Mouse (Mus musculus): ENCODE measurements around the gene Scyl2. TPM values are rescaled to one million over a fixed set of nuclear protein-coding genes. Genes with fewer than 3 reads are reported as not detected.

The Scyl2 gene
- polyA plus RNA-seq, 1 experiment from 2014 or later, result 4.8 TPM

DNA sequence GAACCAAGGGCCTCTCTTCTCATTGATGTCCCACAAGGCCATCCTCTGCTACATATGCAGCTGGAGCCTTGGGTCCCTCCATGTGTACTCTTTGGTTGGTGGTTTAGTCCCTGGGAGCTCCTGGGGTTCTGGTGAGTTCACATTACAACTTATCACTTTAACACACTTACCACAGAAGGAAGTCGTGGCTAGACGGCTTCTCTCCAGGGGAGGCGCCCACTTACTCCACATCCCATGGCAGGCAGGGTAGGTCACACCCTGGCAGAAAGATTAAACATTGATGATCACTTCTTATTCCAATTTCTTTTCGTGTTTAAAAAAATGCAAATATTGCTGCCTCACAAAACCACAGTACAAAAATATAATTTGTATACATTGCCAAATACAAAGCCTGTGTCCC, 88.8 kb downstream of the Scyl2 start:
- H3K4me1 ChIP-seq (ENCODE audit: insufficient read depth), result peaks cover 14% of the 10 kb centered on the region
- no peak overlapping the region for H3K4me3 ChIP-seq (ENCODE audit: low read depth, low read length)
- no peaks in the 10 kb centered on the region for H3K27me3 ChIP-seq (ENCODE audit: insufficient read depth, low read length)
- no peak overlapping the region for H3K4me2 ChIP-seq (ENCODE audit: low read depth, low read length)
- no peaks in the 10 kb centered on the region for H3K9me3 ChIP-seq (ENCODE audit: low read length)
- TF ChIP-seq CTCF (IDR thresholded peaks at IDR 0.05; ENCODE audit: low read depth) (no peak), EP300 (IDR thresholded peaks at IDR 0.05; ENCODE audit: low read depth) (no peak)
- H3K9ac ChIP-seq (replicated peaks), result no peak overlapping the region
- H3K27ac ChIP-seq (ENCODE audit: low read depth), result no peak overlapping the region
- WGBS (ENCODE audit: insufficient replicate concordance), result 42% methylated on average over 4 of the region's 4 CpGs
- DNase-seq (no peak), ATAC-seq (peak; percentile 27; the same call in 1 of the 2 replicates)
- H3K36me3 ChIP-seq (replicated peaks; ENCODE audit: insufficient read depth, low read length), result no peaks in the 10 kb centered on the region

GRCm38 (mm10) chr10:89595935-89596334, 90.2 kb downstream of the Scyl2 start:
- H3K27me3 ChIP-seq (ENCODE audit: insufficient read depth, low read length), result no peaks in the 10 kb centered on the region
- peaks cover 14% of the 10 kb centered on the region for H3K4me1 ChIP-seq (ENCODE audit: insufficient read depth)
- H3K9ac ChIP-seq (replicated peaks), result no peak overlapping the region
- no peak overlapping the region for H3K4me3 ChIP-seq (ENCODE audit: low read depth, low read length)
- TF ChIP-seq EP300 (IDR thresholded peaks at IDR 0.05; ENCODE audit: low read depth), result no peak
- no peak for TF ChIP-seq CTCF (IDR thresholded peaks at IDR 0.05; ENCODE audit: low read depth)
- no peaks in the 10 kb centered on the region for H3K36me3 ChIP-seq (replicated peaks; ENCODE audit: insufficient read depth, low read length)
- H3K4me2 ChIP-seq (ENCODE audit: low read depth, low read length), result no peak overlapping the region
- no peak overlapping the region for H3K27ac ChIP-seq (ENCODE audit: low read depth)
- ATAC-seq (no peak), DNase-seq (no peak)
- 83% methylated on average over 5 of the region's 5 CpGs for WGBS (ENCODE audit: insufficient replicate concordance)
- H3K9me3 ChIP-seq (ENCODE audit: low read length), result no peaks in the 10 kb centered on the region

DNA sequence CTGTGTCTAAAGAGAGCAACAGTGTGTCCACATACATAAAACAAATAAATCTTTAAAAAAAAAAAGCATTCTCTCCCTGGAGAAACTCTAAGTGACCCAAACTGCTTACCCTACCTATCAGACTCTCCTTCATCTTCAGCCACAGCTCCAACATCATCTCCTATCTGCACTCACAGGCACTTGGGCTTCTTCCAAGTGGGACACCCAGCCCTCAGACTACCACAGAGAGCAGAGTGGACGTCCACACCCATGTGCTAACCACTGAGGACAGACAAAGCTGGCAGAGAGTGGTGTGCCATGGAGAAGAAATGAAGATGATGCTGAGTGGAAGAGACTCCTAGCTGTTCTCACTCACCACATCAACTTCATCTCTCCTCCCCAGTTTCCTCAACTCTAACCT, 90.6 kb downstream of the Scyl2 start:
- no peak overlapping the region for H3K4me3 ChIP-seq (ENCODE audit: low read depth, low read length)
- peaks cover 14% of the 10 kb centered on the region for H3K4me1 ChIP-seq (ENCODE audit: insufficient read depth)
- no peaks in the 10 kb centered on the region for H3K9me3 ChIP-seq (ENCODE audit: low read length)
- no peak for TF ChIP-seq CTCF (IDR thresholded peaks at IDR 0.05; ENCODE audit: low read depth)
- TF ChIP-seq EP300 (IDR thresholded peaks at IDR 0.05; ENCODE audit: low read depth), result no peak
- ATAC-seq (no peak), DNase-seq (no peak)
- no peak overlapping the region for H3K9ac ChIP-seq (replicated peaks)
- 28% methylated on average over 1 of the region's 1 CpGs for WGBS (ENCODE audit: insufficient replicate concordance)
- H3K4me2 ChIP-seq (ENCODE audit: low read depth, low read length), result no peak overlapping the region
- H3K36me3 ChIP-seq (replicated peaks; ENCODE audit: insufficient read depth, low read length), result no peaks in the 10 kb centered on the region
- H3K27me3 ChIP-seq (ENCODE audit: insufficient read depth, low read length), result no peaks in the 10 kb centered on the region
- no peak overlapping the region for H3K27ac ChIP-seq (ENCODE audit: low read depth)

DNA sequence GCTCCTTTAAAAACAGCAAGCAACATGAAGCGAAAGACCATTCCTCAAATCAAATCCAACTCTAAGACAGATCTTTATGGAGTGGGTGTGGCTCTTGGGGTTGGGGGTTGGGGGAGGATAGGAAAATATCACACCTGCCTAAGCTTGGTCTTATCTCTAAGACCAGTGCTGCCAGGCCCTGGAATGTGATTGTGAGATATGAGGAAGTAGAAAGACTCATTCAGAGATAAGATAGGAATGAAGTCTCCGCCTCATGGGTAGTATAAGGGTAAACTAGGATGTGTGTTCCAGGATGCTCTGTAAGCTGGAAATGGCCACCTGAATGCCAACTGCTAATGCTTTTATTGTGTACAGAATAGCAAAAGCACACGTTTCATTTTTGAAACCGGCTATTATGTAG, 91.8 kb downstream of the Scyl2 start:
- Histone ChIP-seq H3K4me3 (ENCODE audit: low read depth, low read length) (no peak overlapping the region), H3K27ac (ENCODE audit: low read depth) (no peak overlapping the region), H3K36me3 (replicated peaks; ENCODE audit: insufficient read depth, low read length) (no peaks in the 10 kb centered on the region), H3K9me3 (ENCODE audit: low read length) (no peaks in the 10 kb centered on the region), H3K4me1 (ENCODE audit: insufficient read depth) (peaks cover 14% of the 10 kb centered on the region), H3K4me2 (ENCODE audit: low read depth, low read length) (no peak overlapping the region), H3K9ac (replicated peaks) (no peak overlapping the region), H3K27me3 (ENCODE audit: insufficient read depth, low read length) (no peaks in the 10 kb centered on the region)
- no peak; the same call in 1 of the 2 replicates for TF ChIP-seq EP300 (IDR thresholded peaks at IDR 0.05; ENCODE audit: low read depth)
- TF ChIP-seq CTCF (IDR thresholded peaks at IDR 0.05; ENCODE audit: low read depth), result no peak
- DNase-seq, result no peak
- WGBS (ENCODE audit: insufficient replicate concordance), result 46% methylated on average over 4 of the region's 4 CpGs
- no peak for ATAC-seq

GRCm38 (mm10) chr10:89592797-89593196, 93.3 kb downstream of the Scyl2 start:
- Histone ChIP-seq H3K27ac (ENCODE audit: low read depth) (no peak overlapping the region), H3K4me3 (ENCODE audit: low read depth, low read length) (no peak overlapping the region), H3K4me2 (ENCODE audit: low read depth, low read length) (no peak overlapping the region), H3K9me3 (ENCODE audit: low read length) (no peaks in the 10 kb centered on the region), H3K4me1 (ENCODE audit: insufficient read depth) (peaks cover 14% of the 10 kb centered on the region), H3K36me3 (replicated peaks; ENCODE audit: insufficient read depth, low read length) (no peaks in the 10 kb centered on the region), H3K9ac (replicated peaks) (no peak overlapping the region), H3K27me3 (ENCODE audit: insufficient read depth, low read length) (no peaks in the 10 kb centered on the region)
- no peak for DNase-seq
- no peak for ATAC-seq
- TF ChIP-seq EP300 (IDR thresholded peaks at IDR 0.05; ENCODE audit: low read depth), result no peak
- no peak for TF ChIP-seq CTCF (IDR thresholded peaks at IDR 0.05; ENCODE audit: low read depth)
- 62% methylated on average over 4 of the region's 4 CpGs for WGBS (ENCODE audit: insufficient replicate concordance)

DNA sequence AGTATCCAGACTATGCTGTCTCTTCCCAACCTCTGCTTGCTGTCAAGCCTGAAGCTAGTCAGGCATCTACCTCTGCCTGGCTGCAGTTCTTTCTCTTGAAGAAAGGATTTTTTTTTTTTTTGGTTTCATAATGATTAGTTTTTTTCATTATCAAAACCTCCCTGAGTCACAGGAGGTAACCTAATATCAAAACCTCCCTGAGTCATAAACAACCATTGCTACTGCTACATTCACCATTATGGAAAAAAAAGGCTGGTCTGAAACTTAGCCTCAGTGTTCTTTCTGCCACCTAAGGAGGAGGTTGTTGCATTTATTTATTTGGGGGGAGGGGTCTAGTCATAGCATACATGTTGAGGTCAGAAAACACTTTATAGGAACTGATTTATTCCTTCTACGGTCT, 96.2 kb downstream of the Scyl2 start:
- 95% methylated on average over 1 of the region's 1 CpGs for WGBS (ENCODE audit: insufficient replicate concordance)
- ATAC-seq, result no peak

More for the DNA sequence above, 96.2 kb downstream of the Scyl2 start:
- no peak overlapping the region for H3K9ac ChIP-seq (replicated peaks)
- peaks cover 10% of the 10 kb centered on the region for H3K4me1 ChIP-seq (ENCODE audit: insufficient read depth)
- H3K27me3 ChIP-seq (ENCODE audit: insufficient read depth, low read length), result no peaks in the 10 kb centered on the region
- H3K4me2 ChIP-seq (ENCODE audit: low read depth, low read length), result no peak overlapping the region
- TF ChIP-seq CTCF (IDR thresholded peaks at IDR 0.05; ENCODE audit: low read depth) (no peak), EP300 (IDR thresholded peaks at IDR 0.05; ENCODE audit: low read depth) (no peak)
- no peak overlapping the region for H3K4me3 ChIP-seq (ENCODE audit: low read depth, low read length)
- H3K27ac ChIP-seq (ENCODE audit: low read depth), result no peak overlapping the region
- no peaks in the 10 kb centered on the region; the same call in 1 of the 2 replicates for H3K9me3 ChIP-seq (ENCODE audit: low read length)
- DNase-seq, result no peak
- H3K36me3 ChIP-seq (replicated peaks; ENCODE audit: insufficient read depth, low read length), result no peaks in the 10 kb centered on the region

Other genes starting within 250 kb of the Scyl2 start
- gene Gas2l3, start 242.3 kb downstream of the Scyl2 start, polyA plus RNA-seq (2015; fragmentation: Nextera tagmentation; extraction: Ambion mirVana), result 2.8 and 2.9 TPM in 2 replicates
- 35.9 and 43.5 TPM in 2 replicates for gene Nr1h4, start 152.7 kb downstream of the Scyl2 start, polyA plus RNA-seq (2015; fragmentation: Nextera tagmentation; extraction: Ambion mirVana)
- 0.11 and 0.15 TPM in 2 replicates for gene Slc17a8, start 65.0 kb downstream of the Scyl2 start, polyA plus RNA-seq (2015; fragmentation: Nextera tagmentation; extraction: Ambion mirVana)
- 19.2 and 19.9 TPM in 2 replicates for gene Actr6, start 46.0 kb upstream of the Scyl2 start, polyA plus RNA-seq (2015; fragmentation: Nextera tagmentation; extraction: Ambion mirVana)
- 13.2 and 14.7 TPM in 2 replicates for gene Uhrf1bp1l, start 58.7 kb upstream of the Scyl2 start, polyA plus RNA-seq (2015; fragmentation: Nextera tagmentation; extraction: Ambion mirVana)
- gene Anks1b, start 187.2 kb upstream of the Scyl2 start, polyA plus RNA-seq (2015; fragmentation: Nextera tagmentation; extraction: Ambion mirVana), result 0.04 TPM in 1 of 2 replicates, not detected in the other